Mouse (Mus musculus) heart, embryonic 13.5 days (tissue): Measurements from ENCODE around the gene Ccz1. TPM values are rescaled to one million over a fixed set of nuclear protein-coding genes. Genes with fewer than 3 reads are reported as not detected.

ENCODE experiments used
- polyA plus RNA-seq: library from polyadenylated mRNA; unstranded; fragments of >200 nt; fragmentation: Nextera tagmentation; extraction: Ambion mirVana; gene quantifications from 2 replicates; pipeline ENCODE4 v1.2.1, GENCODE M21; 2015

The Ccz1 gene
- polyA plus RNA-seq, 1 experiment from 2014 or later, result 48.1 TPM

Other genes starting within 250 kb of the Ccz1 start
- 26.7 and 26.9 TPM in 2 replicates for gene Eif2ak1, start 197.1 kb downstream of the Ccz1 start, polyA plus RNA-seq
- gene Ankrd61, start 117.2 kb downstream of the Ccz1 start, polyA plus RNA-seq, result 0.08 and 0.21 TPM in 2 replicates
- gene Aimp2, start 105.0 kb downstream of the Ccz1 start, polyA plus RNA-seq, result 93.9 and 106 TPM in 2 replicates
- 19.6 and 22.9 TPM in 2 replicates for gene Pms2, start 104.9 kb downstream of the Ccz1 start, polyA plus RNA-seq
- 0.45 and 0.69 TPM in 2 replicates for gene Gm42421, start 86.7 kb downstream of the Ccz1 start, polyA plus RNA-seq
- gene Rsph10b, start 81.8 kb downstream of the Ccz1 start, polyA plus RNA-seq, result 0.87 and 1.7 TPM in 2 replicates
- gene Ocm, start 11.8 kb upstream of the Ccz1 start, polyA plus RNA-seq, result not detected in 2 replicates
- 3.6 and 4.1 TPM in 2 replicates for gene Lmtk2, start 85.6 kb upstream of the Ccz1 start, polyA plus RNA-seq
- gene Bhlha15, start 175.4 kb upstream of the Ccz1 start, polyA plus RNA-seq, result 0.24 and 0.33 TPM in 2 replicates
- gene Tecpr1, start 208.7 kb upstream of the Ccz1 start, polyA plus RNA-seq, result 14.7 and 15.3 TPM in 2 replicates
- gene Bri3, start 229.6 kb upstream of the Ccz1 start, polyA plus RNA-seq, result 126 and 137 TPM in 2 replicates